Mouse (Mus musculus) bone marrow, adult 2 months (tissue): Measurements from ENCODE around the gene Heg1. TPM values are rescaled to one million over a fixed set of nuclear protein-coding genes. Genes with fewer than 3 reads are reported as not detected.

Experiments used
- H3K27ac ChIP-seq: fragments of 200-500 bp; 2 replicates; pipeline ENCODE4 v1.5.1; 2012; ENCODE audit warnings: low read depth, mild to moderate bottlenecking, control low read depth, inconsistent platforms, low read length; ENCODE audit not compliant: control insufficient read depth, poor library complexity, insufficient read depth
- H3K4me1 ChIP-seq: fragments of 200-500 bp; 2 replicates; pipeline ENCODE4 v1.6.1; 2011; ENCODE audit warnings: low read length; ENCODE audit not compliant: control insufficient read depth, insufficient read depth
- H3K4me3 ChIP-seq: fragments of 200-500 bp; replicated peaks from 2 replicates; pipeline ENCODE3; 2011; ENCODE audit warnings: mild to moderate bottlenecking, low read depth, low read length, control low read depth; ENCODE audit not compliant: control insufficient read depth
- CTCF ChIP-seq: fragments of 200-500 bp; IDR thresholded peaks from 2 replicates; pipeline ENCODE4 v1.5.1; 2011; ENCODE audit warnings: low read length, control low read depth; ENCODE audit not compliant: control insufficient read depth, insufficient read depth
- POLR2A ChIP-seq: fragments of 200-500 bp; IDR thresholded peaks from 2 replicates; pipeline ENCODE4 v1.6.1; 2011; ENCODE audit warnings: low read depth, mild to moderate bottlenecking, control low read depth, low read length, borderline replicate concordance; ENCODE audit not compliant: control insufficient read depth
- WGBS: fragments of 180-500 bp; shearing (Covaris S2); methylation state at CpG from one replicate; pipeline ENCODE4 v1.1.7; 2018; 5-methylcytosine and 5-hydroxymethylcytosine counted together
- polyA plus RNA-seq: library from polyadenylated mRNA; stranded (reverse); fragments of >200 nt; gene quantifications from 2 replicates; pipeline ENCODE4 v1.2.4, GENCODE M21; 2011; ENCODE audit warnings: low replicate concordance; ENCODE audit not compliant: missing spikeins, insufficient read depth, insufficient read length

Gene Heg1
- polyA plus RNA-seq, 1 experiment, result 10.1 TPM

GRCm38 (mm10) chr16:33732237-33732749 is 48.1 kb downstream of the Heg1 start:
- H3K27ac ChIP-seq, result peak overlapping the region; percentile 68
- no peak overlapping the region for H3K4me3 ChIP-seq
- 13% methylated on average over 6 of the region's 6 CpGs for WGBS
- H3K4me1 ChIP-seq, result peaks cover 8% of the 10 kb centered on the region
- no peak for TF ChIP-seq POLR2A
- no peak for TF ChIP-seq CTCF

- no peak overlapping the region for H3K4me3 ChIP-seq
- 44% methylated on average over 15 of the region's 15 CpGs for WGBS
- peaks cover 8% of the 10 kb centered on the region for H3K4me1 ChIP-seq
- TF ChIP-seq CTCF (no peak), POLR2A (no peak)
- H3K27ac ChIP-seq, result peak overlapping the region; percentile 85; the same call in 1 of the 2 replicates
Measured at GRCm38 (mm10) chr16:33732846-33733580, 48.8 kb downstream of the Heg1 start.

GRCm38 (mm10) chr16:33733864-33734263 is 49.7 kb downstream of the Heg1 start:
- Histone ChIP-seq H3K27ac (peak overlapping the region; percentile 57), H3K4me3 (no peak overlapping the region), H3K4me1 (peaks cover 8% of the 10 kb centered on the region)
- TF ChIP-seq CTCF (no peak), POLR2A (no peak)
- WGBS, result 72% methylated on average over 6 of the region's 6 CpGs

- TF ChIP-seq CTCF (no peak), POLR2A (no peak)
- Histone ChIP-seq H3K4me1 (peaks cover 8% of the 10 kb centered on the region), H3K27ac (peak overlapping the region; percentile 52), H3K4me3 (no peak overlapping the region)
- 75% methylated on average over 10 of the region's 10 CpGs for WGBS
Measured at GRCm38 (mm10) chr16:33734545-33734944, 50.4 kb downstream of the Heg1 start.

- H3K27ac ChIP-seq, result peak overlapping the region; percentile 67; the same call in 1 of the 2 replicates
- H3K4me1 ChIP-seq, result peaks cover 8% of the 10 kb centered on the region
- 81% methylated on average over 5 of the region's 5 CpGs for WGBS
- TF ChIP-seq POLR2A (no peak), CTCF (no peak)
- no peak overlapping the region for H3K4me3 ChIP-seq
Measured at GRCm38 (mm10) chr16:33735238-33735637, 51.1 kb downstream of the Heg1 start.

GRCm38 (mm10) chr16:33735791-33736190 is 51.6 kb downstream of the Heg1 start:
- 80% methylated on average over 5 of the region's 5 CpGs for WGBS
- peaks cover 8% of the 10 kb centered on the region for H3K4me1 ChIP-seq
- H3K27ac ChIP-seq, result peak overlapping the region; percentile 67; the same call in 1 of the 2 replicates
- no peak for TF ChIP-seq POLR2A
- no peak for TF ChIP-seq CTCF
- H3K4me3 ChIP-seq, result no peak overlapping the region

- 70% methylated on average over 6 of the region's 6 CpGs for WGBS
- TF ChIP-seq CTCF (no peak), POLR2A (no peak)
- H3K27ac ChIP-seq, result no peak overlapping the region
- peaks cover 5% of the 10 kb centered on the region for H3K4me1 ChIP-seq
- no peak overlapping the region for H3K4me3 ChIP-seq
Measured at GRCm38 (mm10) chr16:33736746-33737145, 52.6 kb downstream of the Heg1 start.

GRCm38 (mm10) chr16:33738949-33739719 is 55.0 kb downstream of the Heg1 start:
- WGBS, result 82% methylated on average over 7 of the region's 7 CpGs
- H3K4me1 ChIP-seq, result no peaks in the 10 kb centered on the region
- TF ChIP-seq POLR2A (no peak), CTCF (no peak)
- H3K27ac ChIP-seq, result no peak overlapping the region
- no peak overlapping the region for H3K4me3 ChIP-seq

- Histone ChIP-seq H3K27ac (no peak overlapping the region), H3K4me1 (no peaks in the 10 kb centered on the region), H3K4me3 (no peak overlapping the region)
- 53% methylated on average over 3 of the region's 3 CpGs for WGBS
- no peak for TF ChIP-seq POLR2A
- TF ChIP-seq CTCF, result peak; percentile 81
Measured at GRCm38 (mm10) chr16:33739802-33740201, 55.6 kb downstream of the Heg1 start.
